Mouse (Mus musculus) cerebellum, adult 2 months (tissue): ENCODE measurements at regions not wholly inside any gene's neighbourhood (a gene's known extent, or its start where the extent isn't known, plus 50 kb on each side); places are given as distances from the start of the nearest gene placed in this dataset.

Experiments used
- CTCF ChIP-seq: fragments of 200-500 bp; IDR thresholded peaks from 2 replicates; pipeline ENCODE4 v1.5.1; 2011; ENCODE audit warnings: low read depth, mild to moderate bottlenecking, control low read depth, low read length, moderate library complexity, borderline replicate concordance; ENCODE audit not compliant: insufficient read depth
- POLR2A ChIP-seq: fragments of 200-500 bp; IDR thresholded peaks from 2 replicates; pipeline ENCODE4 v1.6.1; 2011; ENCODE audit warnings: low read length, control low read depth, borderline replicate concordance; ENCODE audit not compliant: insufficient read depth

DNA sequence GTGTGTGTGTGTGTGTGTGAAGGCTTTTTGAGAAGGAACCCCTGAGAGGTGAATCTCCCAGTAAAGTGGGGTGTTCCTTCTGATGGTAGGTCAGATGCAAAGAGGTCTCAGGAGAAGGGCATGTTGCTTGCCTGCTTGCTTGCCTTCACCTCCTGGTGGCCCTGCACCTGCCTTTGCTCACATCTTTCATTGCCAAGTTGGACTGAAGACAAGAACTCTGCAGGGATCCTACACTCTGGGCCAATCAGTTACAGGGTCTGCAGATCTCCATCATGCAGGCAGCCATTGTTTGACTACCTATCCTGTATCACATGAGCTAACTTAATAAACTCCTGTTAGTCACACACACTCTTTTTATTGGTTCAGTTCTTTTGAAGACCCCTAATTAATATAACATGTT, 148.4 kb downstream of the Sox11 start:
- TF ChIP-seq CTCF = no peak
- no peak for TF ChIP-seq POLR2A
